Mouse (Mus musculus): ENCODE measurements around the gene Ociad1.

The Ociad1 gene

GRCm38 (mm10) chr5:73292502-73293457 is at the start of gene Ociad1:
Gene Ociad1 (plus strand): TSS chr5:73292784.
- DNase-seq: peak; percentile 97

- no peak for DNase-seq
Measured at GRCm38 (mm10) chr5:73244403-73244802, 48.2 kb upstream of the Ociad1 start.

DNA sequence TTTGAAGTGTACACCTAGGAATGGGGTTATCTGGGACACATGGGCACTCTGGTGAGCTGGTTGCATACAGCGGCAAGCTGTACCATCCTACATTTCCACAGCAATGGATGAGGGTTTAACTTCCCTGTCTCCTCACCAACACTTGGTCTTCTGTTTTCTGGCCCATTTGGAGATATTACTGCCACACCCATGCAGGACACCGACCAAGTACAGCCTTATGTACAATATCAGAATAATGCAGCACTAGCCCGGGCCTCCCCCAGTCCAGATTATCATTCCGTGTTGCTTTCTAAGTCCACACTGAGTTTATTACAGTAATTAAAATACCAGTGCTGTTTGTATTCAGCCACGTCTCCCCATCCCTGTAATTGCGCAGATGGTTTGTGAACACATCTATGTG is 46.2 kb upstream of the Ociad1 start:
- no peak for DNase-seq

- DNase-seq: no peak
Measured at GRCm38 (mm10) chr5:73248211-73248610, 44.4 kb upstream of the Ociad1 start.

GRCm38 (mm10) chr5:73249341-73249740 is 43.2 kb upstream of the Ociad1 start:
- DNase-seq: no peak

DNA sequence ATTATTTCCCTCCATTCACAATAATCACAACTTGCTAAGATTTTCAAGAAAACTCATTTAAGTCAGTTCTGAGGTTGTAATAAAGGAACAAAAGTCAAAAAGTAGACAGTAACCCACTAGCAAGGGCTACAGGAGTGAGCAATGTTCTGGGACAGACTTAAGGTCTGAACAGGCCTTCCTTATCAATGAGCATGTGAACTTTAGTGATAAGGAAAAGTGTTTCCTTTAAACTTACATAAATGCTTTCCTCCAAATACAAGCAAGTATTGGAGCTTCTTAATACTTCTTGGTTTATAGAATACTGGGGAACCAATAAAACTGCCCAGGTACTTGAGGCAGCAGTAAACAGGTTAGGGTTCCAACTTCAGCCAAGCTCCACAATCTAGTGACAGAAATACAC is 39.8 kb upstream of the Ociad1 start:
- no peak for DNase-seq

GRCm38 (mm10) chr5:73254660-73255059 is 37.9 kb upstream of the Ociad1 start:
- DNase-seq: no peak

- DNase-seq: peak; percentile 70
Measured at GRCm38 (mm10) chr5:73255321-73256251, 37.0 kb upstream of the Ociad1 start.

- peak; percentile 96 for DNase-seq
Measured at GRCm38 (mm10) chr5:73256352-73257065, 36.1 kb upstream of the Ociad1 start, which contains the start of gene Fryl. Gene Fryl (minus strand): TSS chr5:73256619.

DNA sequence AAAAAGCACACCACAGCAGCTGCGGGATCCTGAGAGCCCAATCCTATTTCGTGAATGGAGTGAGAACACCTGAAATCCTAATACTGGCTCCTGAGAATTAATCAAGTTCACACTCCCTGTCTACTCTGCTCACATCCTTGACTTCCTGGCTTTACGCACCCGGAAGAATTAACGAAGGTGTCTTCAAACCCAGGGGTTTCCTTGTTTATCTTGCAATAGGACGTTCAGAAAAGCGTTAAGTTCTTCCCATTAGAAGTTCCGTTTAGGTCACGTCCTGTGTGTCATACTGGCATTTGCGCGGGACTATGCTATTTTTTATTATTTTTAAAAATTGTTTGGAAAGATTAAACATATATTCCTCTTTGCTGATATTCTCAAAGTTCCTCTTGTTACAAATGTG is 35.5 kb upstream of the Ociad1 start:
- DNase-seq: no peak

DNA sequence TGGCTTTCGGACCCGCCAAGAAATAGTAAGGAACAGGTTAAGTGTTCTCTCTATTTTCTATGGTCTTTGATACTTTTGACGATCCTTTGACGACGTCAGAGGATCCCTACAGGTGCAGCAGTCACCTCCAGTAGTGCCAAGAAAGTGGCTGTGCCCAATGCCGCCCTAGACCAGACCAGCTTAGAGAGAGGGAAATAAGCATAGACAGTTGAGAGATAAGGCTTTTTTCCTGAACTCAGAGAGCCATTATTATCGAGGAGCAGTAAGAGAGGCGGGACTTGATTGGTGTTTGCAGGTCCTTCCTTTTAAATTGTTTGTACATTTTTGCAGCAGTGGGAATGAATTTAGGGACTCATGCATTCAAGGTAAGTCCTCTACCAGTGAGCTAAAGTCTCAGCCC is 34.9 kb upstream of the Ociad1 start:
- DNase-seq: peak; percentile 34

- DNase-seq: no peak
Measured at GRCm38 (mm10) chr5:73264122-73264521, 28.5 kb upstream of the Ociad1 start.

GRCm38 (mm10) chr5:73265460-73265859 is 27.1 kb upstream of the Ociad1 start:
- DNase-seq: no peak

DNA sequence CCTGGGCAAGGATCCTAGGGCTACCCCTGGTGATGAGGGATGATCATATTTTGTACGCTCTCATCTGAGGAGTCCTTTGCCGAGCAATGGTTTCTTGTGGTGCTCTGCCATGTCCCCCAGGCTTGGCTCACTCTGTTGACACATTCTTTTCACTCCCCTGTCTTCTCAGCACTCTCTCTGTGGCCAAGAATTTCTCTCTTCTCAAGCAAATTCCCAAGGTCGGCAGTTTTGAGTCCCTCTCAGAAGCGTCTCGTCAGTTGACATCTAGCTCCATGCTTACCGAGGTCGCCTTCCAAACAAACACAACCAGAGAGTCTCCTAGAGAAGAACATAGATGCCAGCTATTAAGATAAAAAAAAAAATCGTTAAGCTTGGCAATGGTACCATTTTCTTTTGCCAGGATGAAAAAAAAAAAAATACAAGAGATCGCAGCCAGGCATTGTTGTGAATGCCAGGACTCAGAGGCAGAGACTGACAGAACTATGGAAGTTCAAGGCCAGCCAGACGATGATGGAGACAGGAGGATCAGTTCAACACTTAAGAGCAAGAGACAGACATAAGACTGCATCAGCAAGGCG is 23.9 kb upstream of the Ociad1 start:
- DNase-seq: no peak

- no peak for DNase-seq
Measured at GRCm38 (mm10) chr5:73270612-73271011, 22.0 kb upstream of the Ociad1 start.

DNA sequence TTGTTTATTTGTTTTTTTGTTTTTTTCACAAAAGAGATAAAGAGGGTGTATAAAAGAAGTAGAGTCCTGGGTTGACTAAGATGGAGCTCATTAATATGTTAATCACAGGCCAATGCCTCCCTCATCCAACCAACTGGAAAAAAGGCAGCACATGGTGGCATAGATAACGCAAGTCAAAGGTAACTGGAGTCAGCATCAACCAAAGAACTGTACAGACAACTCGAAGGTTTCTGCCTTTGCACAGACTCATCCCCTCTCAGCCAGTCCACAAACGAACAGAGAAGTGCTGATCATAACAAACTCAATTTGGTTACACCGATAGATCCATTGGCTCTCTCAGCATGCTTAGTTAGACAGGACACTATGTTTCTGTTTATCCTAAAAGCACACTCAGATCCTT is 19.4 kb upstream of the Ociad1 start:
- DNase-seq: no peak

GRCm38 (mm10) chr5:73274941-73275340 is 17.6 kb upstream of the Ociad1 start:
- no peak for DNase-seq

GRCm38 (mm10) chr5:73279190-73279589 is 13.4 kb upstream of the Ociad1 start:
- no peak for DNase-seq

DNA sequence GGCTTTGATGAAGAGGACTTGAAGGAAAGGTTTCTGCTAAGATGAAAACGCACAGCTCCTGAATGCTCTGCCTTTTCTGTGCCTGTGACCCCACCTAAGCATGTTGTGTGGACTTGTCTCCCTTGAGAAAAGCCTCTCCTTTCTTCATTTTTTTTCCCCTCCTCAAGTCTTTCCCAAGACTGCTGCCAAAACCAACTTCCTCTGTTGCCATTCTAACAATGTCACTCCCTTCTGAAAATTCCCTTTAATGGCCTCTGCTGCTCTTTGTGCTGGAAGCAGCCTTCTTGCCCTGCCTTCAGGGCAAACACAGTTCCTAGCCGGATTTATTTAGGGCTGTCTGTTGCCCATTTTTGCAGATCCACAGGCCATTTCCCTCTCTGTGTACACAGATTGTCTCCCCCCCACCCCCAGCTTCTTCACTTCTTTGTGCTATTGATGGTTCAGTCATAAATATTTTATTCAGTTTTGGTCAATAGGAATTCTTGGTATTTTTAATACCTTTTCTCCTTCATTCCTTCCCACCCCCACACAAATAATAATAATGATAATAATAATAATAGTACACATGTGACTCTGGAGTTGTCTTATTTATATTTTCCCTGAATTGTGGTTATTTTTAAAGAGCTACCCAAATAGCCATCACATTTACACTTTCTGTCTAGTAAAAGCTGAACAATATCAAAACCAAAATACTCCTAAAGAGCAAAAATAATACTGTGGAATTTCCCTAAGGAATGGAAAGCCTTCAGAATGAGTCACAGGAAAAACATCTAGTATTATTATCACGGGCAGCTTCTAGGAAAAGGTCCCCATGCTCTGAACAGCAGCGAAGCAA is 12.6 kb upstream of the Ociad1 start:
- DNase-seq: no peak

DNA sequence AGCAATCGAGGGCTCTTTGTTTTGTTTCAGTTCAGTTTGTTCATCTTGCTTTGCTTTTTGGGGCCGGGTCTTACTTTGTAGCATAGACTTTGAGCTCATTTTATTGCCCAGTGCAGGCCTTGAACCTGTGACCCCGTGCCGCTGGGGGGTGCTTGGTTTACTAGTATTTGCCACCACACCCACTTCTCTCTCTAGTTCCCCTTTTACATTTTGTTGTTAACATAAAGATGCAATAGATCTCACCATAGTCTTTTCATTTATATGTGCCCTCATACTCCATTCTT is 12.1 kb upstream of the Ociad1 start:
- no peak for DNase-seq

DNA sequence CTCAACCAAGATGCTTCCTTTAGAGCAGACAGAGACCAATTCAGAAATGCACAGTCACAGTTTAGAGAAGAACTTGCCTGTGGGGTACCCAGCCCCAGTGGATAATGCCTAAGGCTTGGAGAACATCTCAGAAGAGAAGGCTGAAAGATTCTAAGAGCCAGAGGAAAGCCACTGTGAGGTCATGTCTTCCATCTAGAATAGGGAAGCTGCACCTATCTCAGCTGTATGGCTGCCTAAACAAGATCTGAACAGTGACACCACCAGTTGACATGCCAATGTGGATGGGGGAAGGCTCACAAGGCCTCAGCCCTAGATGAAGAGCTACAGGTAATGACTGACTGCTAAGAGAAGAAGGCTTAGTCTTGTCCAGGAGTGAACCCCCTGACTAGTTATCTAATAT is 8.5 kb upstream of the Ociad1 start:
- no peak for DNase-seq

DNA sequence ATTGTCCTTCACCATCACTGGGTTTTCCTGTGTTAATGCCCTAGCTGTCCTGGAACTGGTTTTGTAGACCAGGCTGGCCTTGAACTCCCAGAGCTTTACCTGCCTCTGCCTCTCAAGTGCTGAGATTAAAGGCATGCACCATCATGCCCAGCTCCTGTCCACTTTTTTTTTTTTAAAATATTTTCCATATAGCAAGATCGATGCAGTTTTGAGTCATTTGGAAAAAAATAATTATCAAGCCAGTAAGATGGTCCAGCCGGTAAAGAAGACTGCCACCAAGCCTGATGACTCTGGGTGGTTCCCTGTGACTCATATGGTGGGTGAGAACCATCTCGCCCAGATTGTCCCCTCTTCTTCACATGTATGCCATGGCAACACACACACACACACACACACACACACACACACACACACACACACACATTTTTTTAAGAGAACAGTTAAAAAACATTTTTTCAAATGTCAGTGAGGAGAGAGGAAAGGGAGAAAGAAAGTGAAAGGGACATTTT is 7.1 kb upstream of the Ociad1 start:
- no peak for DNase-seq
